Mouse (Mus musculus) skeletal muscle tissue, postnatal 0 days (tissue): ENCODE measurements around the gene Arhgap23. TPM values are rescaled to one million over a fixed set of nuclear protein-coding genes. Genes with fewer than 3 reads are reported as not detected.

Source experiments
- polyA plus RNA-seq: library from polyadenylated mRNA; unstranded; fragments of >200 nt; fragmentation: Nextera tagmentation; extraction: Ambion mirVana; gene quantifications from 2 replicates; pipeline ENCODE4 v1.2.1, GENCODE M21; 2015

The Arhgap23 gene
- polyA plus RNA-seq: 3.6 and 5.3 TPM in 2 replicates

GRCm38 (mm10) chr11:97415330-97415711 is at the start of gene Arhgap23:
TSS of gene Arhgap23 (plus strand) at chr11:97415533.

DNA sequence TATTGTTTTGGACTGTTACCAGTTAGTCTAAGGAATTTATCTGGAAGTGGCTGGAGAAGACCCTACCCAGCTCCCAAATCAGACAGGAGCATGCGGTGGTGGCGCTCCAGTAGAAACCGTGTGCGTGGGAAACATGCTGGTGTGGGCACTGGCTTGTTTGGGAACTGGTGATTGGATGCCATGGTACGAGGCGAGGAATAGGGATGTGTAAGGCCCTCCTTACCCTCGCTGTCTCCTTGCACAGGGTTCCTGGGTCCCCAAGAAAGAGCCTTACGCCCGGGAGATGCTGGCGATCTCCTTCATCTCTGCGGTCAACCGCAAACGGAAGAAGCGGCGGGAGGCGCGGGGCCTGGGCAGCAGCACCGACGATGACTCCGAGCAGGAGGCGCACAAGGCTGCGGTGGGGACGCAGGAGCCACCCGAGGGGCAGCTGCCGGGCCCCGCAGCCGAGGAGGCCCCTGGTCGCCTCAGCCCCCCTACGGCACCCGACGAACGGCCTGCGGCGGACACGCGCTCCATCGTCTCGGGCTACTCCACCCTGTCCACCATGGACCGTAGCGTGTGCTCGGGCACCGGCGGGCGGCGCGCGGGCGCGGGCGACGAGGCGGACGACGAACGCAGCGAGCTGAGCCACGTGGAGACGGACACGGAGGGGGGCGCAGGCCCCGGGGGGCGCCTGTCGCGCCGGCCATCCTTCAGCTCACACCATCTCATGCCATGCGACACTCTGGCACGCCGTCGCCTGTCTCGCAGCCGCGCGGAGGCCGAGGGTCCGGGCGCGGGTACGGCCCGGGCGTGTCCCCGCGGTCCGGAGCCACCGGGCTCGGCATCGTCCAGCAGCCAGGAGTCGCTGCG is 84.8 kb downstream of the Arhgap23 start, which contains the start of gene 4933428G20Rik:
TSS of gene 4933428G20Rik (minus strand) at position 476 of the 855 bp plus-strand sequence.

Other genes with a start within 250 kb of the Arhgap23 start
- gene Kpnb1, start 227.7 kb upstream of the Arhgap23 start, polyA plus RNA-seq: 15.3 and 15.6 TPM in 2 replicates
- 40.3 and 42.1 TPM in 2 replicates for gene Npepps, start 134.9 kb upstream of the Arhgap23 start, polyA plus RNA-seq
- 42.4 and 47.6 TPM in 2 replicates for gene Mrpl45, start 99.8 kb upstream of the Arhgap23 start, polyA plus RNA-seq
- gene Gpr179, start 63.5 kb upstream of the Arhgap23 start, polyA plus RNA-seq: 0.06 and 0.08 TPM in 2 replicates
- gene Socs7, start 53.0 kb upstream of the Arhgap23 start, polyA plus RNA-seq: 4.2 and 4.7 TPM in 2 replicates
- 0.28 and 0.44 TPM in 2 replicates for gene 4933428G20Rik, start 84.8 kb downstream of the Arhgap23 start, polyA plus RNA-seq
- gene Srcin1, start 160.7 kb downstream of the Arhgap23 start, polyA plus RNA-seq: 0.06 and 0.13 TPM in 2 replicates
- gene Epop, start 214.2 kb downstream of the Arhgap23 start, polyA plus RNA-seq: 0.14 and 0.23 TPM in 2 replicates
- 0.96 and 1.00 TPM in 2 replicates for gene Mllt6, start 247.9 kb downstream of the Arhgap23 start, polyA plus RNA-seq